Mouse (Mus musculus): ENCODE measurements around the gene Bcl7c.
"Not testable (repeated sequence)": the region's sequence is repeated elsewhere in the genome, so short reads cannot be mapped to it uniquely, and the experiment has no call there.

Gene Bcl7c

GRCm38 (mm10) chr7:127647576-127647975 lies 61.2 kb downstream of the Bcl7c start:
- not testable (repeated sequence) for DNase-seq (ENCODE audit: low read depth, low spot score)

DNA sequence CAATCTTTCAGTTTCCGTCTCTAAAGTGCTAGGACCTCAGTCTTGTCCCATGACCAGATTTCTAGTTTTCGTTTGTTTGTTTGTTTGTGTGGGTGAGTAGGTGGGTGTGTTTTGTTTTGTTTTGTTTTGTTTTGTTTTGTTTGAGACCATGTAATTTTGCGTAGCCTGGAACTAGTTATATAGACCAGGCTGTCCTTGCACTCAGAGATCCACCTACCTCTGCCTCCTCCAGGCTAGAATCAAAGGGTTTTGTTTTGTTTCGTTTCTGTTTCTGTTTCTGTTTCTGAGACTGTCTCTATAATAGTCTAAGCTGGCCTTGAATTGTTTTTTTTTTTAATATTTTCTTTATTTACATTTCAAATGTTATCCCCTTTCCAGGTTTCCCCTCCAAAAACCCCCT lies 62.4 kb downstream of the Bcl7c start:
- DNase-seq (ENCODE audit: low read depth, low spot score), result no peak

- DNase-seq (ENCODE audit: low read depth, low spot score), result no peak
Observed at GRCm38 (mm10) chr7:127642254-127642653, 66.5 kb downstream of the Bcl7c start.

GRCm38 (mm10) chr7:127641260-127641659 lies 67.5 kb downstream of the Bcl7c start:
- DNase-seq (ENCODE audit: low read depth, low spot score), result no peak

- peak; percentile 74 for DNase-seq (ENCODE audit: low read depth, low spot score)
Observed at GRCm38 (mm10) chr7:127636963-127637362, 71.8 kb downstream of the Bcl7c start.

- DNase-seq (ENCODE audit: low read depth, low spot score), result no peak
Observed at GRCm38 (mm10) chr7:127631416-127631815, 77.3 kb downstream of the Bcl7c start.

DNA sequence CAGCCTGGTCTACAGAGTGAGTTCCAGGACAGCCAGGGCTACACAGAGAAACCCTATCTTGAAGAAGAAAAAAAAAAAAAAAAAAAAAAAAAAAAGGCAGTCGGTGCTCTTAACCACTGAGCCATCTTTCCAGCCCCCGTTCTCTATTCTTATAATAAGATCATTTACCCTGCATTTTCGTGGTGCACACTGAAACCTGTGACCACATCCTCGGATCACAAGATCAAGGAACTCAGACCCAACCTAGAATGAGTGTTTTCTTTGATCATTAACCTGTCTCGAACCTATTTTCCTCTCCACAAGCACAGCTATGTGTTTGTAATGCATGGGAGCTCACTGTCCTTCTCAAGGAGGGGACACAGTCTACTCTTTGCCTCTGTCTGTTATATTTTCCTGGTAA lies 80.1 kb downstream of the Bcl7c start:
- DNase-seq (ENCODE audit: low read depth, low spot score), result no peak

- DNase-seq (ENCODE audit: low read depth, low spot score), result no peak
Observed at GRCm38 (mm10) chr7:127626471-127626870, 82.3 kb downstream of the Bcl7c start.

- no peak for DNase-seq (ENCODE audit: low read depth, low spot score)
Observed at GRCm38 (mm10) chr7:127626039-127626438, 82.7 kb downstream of the Bcl7c start.

GRCm38 (mm10) chr7:127618402-127618801 lies 90.3 kb downstream of the Bcl7c start:
- not testable (repeated sequence) for DNase-seq (ENCODE audit: low read depth, low spot score)

GRCm38 (mm10) chr7:127617962-127618361 lies 90.8 kb downstream of the Bcl7c start:
- no peak for DNase-seq (ENCODE audit: low read depth, low spot score)

DNA sequence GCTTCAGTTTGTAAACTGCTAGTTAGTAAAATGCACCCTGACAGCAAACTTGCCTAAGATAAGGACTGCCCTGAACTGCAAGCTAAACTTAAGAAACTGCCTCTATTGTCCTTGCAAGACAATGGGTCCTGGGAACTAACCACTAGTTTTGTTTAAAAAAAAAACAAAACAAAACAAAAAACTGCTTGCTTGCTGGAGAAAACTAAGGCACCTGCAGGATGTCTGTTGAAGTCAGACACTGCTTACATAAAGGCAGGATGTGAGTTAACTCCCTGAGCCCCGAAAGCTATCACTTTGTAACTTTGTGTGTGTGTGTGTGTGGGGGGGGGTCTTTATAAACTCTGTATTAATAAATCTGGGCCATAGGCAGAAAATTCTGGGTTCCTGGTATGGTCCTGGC lies 91.9 kb downstream of the Bcl7c start:
- no peak for DNase-seq (ENCODE audit: low read depth, low spot score)

- no peak for DNase-seq (ENCODE audit: low read depth, low spot score)
Observed at GRCm38 (mm10) chr7:127616336-127616735, 92.4 kb downstream of the Bcl7c start.

DNA sequence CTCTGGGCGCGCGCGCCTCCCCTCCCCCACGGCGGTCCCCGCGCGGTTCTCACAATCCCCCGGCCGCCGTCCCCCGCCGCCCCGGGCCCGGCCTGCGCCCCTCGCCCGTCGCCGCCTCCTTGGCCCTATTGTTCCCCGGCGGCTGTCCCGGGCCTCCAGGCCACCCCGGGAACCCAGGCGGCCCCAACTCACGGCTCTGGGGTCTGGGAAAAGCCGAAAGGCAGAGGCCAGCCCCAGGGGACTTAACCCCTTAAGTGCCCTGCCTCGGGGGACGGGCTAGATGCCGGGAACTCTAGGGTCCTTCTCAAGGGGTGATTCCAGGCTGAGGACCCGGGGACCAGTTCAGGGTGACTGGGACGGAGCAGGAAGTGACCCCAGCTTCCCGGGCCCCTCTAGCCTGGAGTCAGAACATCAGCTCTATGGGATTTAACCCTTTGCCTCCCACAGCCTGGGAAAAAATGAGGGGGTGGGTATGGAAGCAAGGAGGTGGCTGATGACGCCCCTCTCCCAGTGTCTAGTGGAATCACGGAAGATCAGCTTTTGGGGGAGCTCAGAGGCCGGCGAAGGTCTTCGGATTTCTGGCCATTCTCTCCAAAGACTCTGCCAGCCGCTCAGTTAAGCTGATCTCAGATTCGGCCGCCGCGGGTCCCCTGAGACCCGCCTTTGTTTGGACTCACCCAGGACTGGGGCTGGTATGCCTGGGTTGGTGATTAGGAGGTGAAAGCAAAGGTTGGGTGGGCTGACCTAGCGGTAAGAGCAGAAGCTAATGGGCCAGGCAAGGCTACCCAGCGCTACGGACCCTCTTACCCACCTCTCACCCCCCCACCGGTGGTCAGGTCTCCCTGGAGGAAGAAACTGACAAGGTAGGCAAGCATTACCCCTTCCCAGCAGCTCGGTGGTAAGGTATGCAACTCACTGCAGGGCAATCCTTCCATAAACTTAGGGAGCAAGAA lies 93.6 kb downstream of the Bcl7c start, which contains the start of gene Zfp629:
TSS of gene Zfp629 (minus strand) at position 907 of the 953 bp plus-strand sequence.
- peak; percentile 82 for DNase-seq (ENCODE audit: low read depth, low spot score)

DNA sequence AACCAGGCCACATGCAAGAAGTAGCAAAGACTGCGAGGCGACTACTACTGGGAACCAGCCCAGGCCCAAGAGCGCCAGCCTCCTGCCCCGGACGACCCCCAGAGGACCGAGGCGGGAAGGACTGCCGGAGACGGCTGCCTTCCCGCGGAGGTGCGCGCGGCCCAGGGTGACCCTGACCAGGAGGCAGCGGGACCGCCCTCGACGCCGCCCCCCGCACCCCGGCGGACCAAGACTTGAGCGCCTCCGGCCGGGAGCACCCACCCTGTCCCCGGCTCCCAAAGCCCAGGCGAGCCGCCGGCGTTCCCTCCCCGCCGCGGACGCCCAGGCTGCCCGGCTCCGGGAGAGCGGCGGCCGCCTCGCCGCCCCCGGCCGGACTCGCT lies 94.2 kb downstream of the Bcl7c start:
- DNase-seq (ENCODE audit: low read depth, low spot score), result peak; percentile 19

DNA sequence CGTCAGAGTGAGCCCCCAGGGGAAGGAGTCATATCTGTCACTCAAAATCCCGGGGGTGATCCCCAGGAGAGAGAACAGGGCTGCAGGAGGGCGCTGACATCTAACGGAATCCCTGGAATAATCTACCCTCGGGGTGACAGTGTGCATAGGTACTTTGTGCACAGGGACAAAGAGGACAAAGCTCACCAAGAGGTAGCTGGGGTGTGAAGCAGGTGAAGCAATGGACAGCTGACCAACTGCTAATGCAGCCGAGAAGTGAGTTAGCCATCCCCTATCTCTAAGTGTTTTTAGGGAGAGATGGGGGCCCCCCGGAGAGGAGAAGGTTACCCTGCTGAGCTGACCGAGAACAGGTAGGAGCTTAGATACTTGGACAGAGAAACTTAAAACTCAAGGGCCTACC lies 94.6 kb downstream of the Bcl7c start:
- DNase-seq (ENCODE audit: low read depth, low spot score), result no peak

DNA sequence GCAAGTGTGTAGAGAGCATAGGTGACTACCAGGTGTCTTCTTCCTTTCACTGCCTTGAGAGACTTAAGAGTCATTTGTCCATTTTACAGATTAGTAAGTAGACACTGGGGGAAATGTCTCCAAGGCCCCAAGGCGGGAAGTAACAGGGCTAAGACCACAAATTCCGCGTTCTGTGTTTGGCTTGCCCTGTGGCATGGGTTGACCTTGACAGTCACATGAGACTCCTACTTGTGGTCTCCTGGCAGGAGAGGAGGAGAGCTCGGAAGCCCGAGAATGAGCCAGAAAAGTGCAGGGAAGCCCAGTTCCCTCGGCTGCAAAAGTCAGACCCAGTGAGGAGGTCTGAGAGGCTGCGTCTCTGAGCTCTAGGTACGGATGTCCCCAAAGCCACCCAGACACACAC lies 95.2 kb downstream of the Bcl7c start:
- no peak for DNase-seq (ENCODE audit: low read depth, low spot score)

DNA sequence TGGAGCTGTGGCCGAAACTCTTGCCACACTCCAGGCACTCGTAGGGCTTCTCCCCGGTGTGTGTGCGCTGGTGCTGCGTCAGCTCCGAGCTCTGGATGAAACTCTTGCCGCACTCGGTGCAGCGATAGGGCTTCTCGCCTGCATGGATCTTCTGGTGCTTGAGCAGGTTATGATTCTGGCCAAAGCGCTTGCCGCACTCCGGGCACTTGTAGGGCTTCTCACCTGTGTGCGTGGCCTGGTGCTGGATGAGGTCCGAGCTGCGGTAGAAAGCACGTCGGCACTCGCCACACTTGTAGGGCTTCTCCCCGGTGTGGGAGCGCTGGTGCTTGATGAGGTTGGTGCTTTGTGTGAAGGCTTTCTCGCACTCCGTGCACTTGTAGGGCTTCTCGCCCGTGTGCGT lies 97.2 kb downstream of the Bcl7c start:
- no peak for DNase-seq (ENCODE audit: low read depth, low spot score)
